In genomic region chr11:72564232-72564807, GRCm38 (mm10) we compare ENCODE assay signal across 9 mouse cellular contexts. TPM values are rescaled to one million over a fixed set of nuclear protein-coding genes. Genes with fewer than 3 reads are reported as not detected.
DNase-seq lines count a peak whose midpoint lies in the region; ATAC-seq and TF ChIP-seq lines count a peak whose summit lies in the region.
"Had no signal": no experiment of that assay in that cellular context is flagged by ENCODE, and none has a peak within 500 bp of the region (broad histone marks: within the 10 kb centered on the region; RNA-seq: fewer than 3 reads in every experiment).

No protein-coding gene starts in this region.

- peak; percentile 90 for TF ChIP-seq CTCF in lung, postnatal 0 days (IDR thresholded peaks at IDR 0.05)

- DNase-seq in heart, adult 18-20 months, result peak; percentile 35 to 67
- DNase-seq in heart, embryonic 10.5 days (ENCODE audit: low spot score), result no peak
- DNase-seq in ES-CJ7 (ENCODE audit: low read depth, low spot score), result peak; percentile 88
- DNase-seq in embryo, embryonic 11.5 days (ENCODE audit: low read depth, low spot score), result peak; percentile 57
- DNase-seq in hindbrain, embryonic 14.5 days (ENCODE audit: low spot score), result peak; percentile 87
- peak; percentile 79 for DNase-seq in lung, postnatal 0 days (ENCODE audit: low spot score)
- DNase-seq in retina, postnatal 7 days (ENCODE audit: low read depth, low spot score), result peak; percentile 49
- DNase-seq in frontal cortex, postnatal 10 days (ENCODE audit: low spot score in 2 of 2), result no peak
- DNase-seq: liver, embryonic 13.5 days had no signal

- no peaks in the 10 kb centered on the region for H3K36me3 ChIP-seq in heart, embryonic 10.5 days
- no peaks in the 10 kb centered on the region for H3K36me3 ChIP-seq in hindbrain, embryonic 14.5 days (replicated peaks; ENCODE audit: control insufficient read depth, insufficient read depth)
- no peaks in the 10 kb centered on the region for H3K36me3 ChIP-seq in lung, postnatal 0 days (ENCODE audit: insufficient read depth, low read length)
- H3K36me3 ChIP-seq: liver, embryonic 13.5 days had no signal

- no peak for ATAC-seq in hindbrain, embryonic 14.5 days (ENCODE audit: low FRiP score)
- peak; percentile 43; the same call in 1 of the 2 replicates for ATAC-seq in lung, postnatal 0 days

- H3K4me2 ChIP-seq in hindbrain, embryonic 14.5 days (replicated peaks), result no peak overlapping the region
- H3K4me2 ChIP-seq in lung, postnatal 0 days (replicated peaks; ENCODE audit: low read depth, low read length), result no peak overlapping the region
- H3K4me2 ChIP-seq: liver, embryonic 13.5 days had no signal

- peaks cover 14% of the 10 kb centered on the region for H3K27me3 ChIP-seq in heart, embryonic 10.5 days (ENCODE audit: insufficient read depth, poor library complexity, severe bottlenecking)
- no peaks in the 10 kb centered on the region for H3K27me3 ChIP-seq in hindbrain, embryonic 14.5 days (ENCODE audit: control insufficient read depth, insufficient read depth, low read length)
- H3K27me3 ChIP-seq in lung, postnatal 0 days (replicated peaks; ENCODE audit: insufficient read depth, low read length), result no peaks in the 10 kb centered on the region
- H3K27me3 ChIP-seq: liver, embryonic 13.5 days had no signal

- H3K9ac ChIP-seq in hindbrain, embryonic 14.5 days, result no peak overlapping the region
- H3K9ac ChIP-seq in lung, postnatal 0 days (replicated peaks; ENCODE audit: low read depth), result no peak overlapping the region
- H3K9ac ChIP-seq: liver, embryonic 13.5 days had no signal

- TF ChIP-seq EP300 in lung, postnatal 0 days (IDR thresholded peaks at IDR 0.05), result no peak

- peaks cover 6% of the 10 kb centered on the region; the same call in 1 of the 2 replicates for H3K4me1 ChIP-seq in heart, embryonic 10.5 days
- H3K4me1 ChIP-seq in hindbrain, embryonic 14.5 days (replicated peaks; ENCODE audit: control insufficient read depth, insufficient read depth, low read length), result no peaks in the 10 kb centered on the region
- no peaks in the 10 kb centered on the region for H3K4me1 ChIP-seq in lung, postnatal 0 days (ENCODE audit: insufficient read depth, low read depth, low read length)

- no peak overlapping the region for H3K27ac ChIP-seq in heart, embryonic 10.5 days
- no peak overlapping the region for H3K27ac ChIP-seq in hindbrain, embryonic 14.5 days
- H3K27ac ChIP-seq in lung, postnatal 0 days (ENCODE audit: low read length), result no peak overlapping the region
- H3K27ac ChIP-seq: liver, embryonic 13.5 days had no signal

- WGBS in heart, embryonic 10.5 days, result 24% methylated on average over 6 of the region's 6 CpGs
- WGBS in hindbrain, embryonic 14.5 days, result 24% methylated on average over 6 of the region's 6 CpGs
- 23% methylated on average over 6 of the region's 6 CpGs for WGBS in lung, postnatal 0 days

- H3K9me3 ChIP-seq in heart, embryonic 10.5 days, result no peaks in the 10 kb centered on the region
- no peaks in the 10 kb centered on the region for H3K9me3 ChIP-seq in hindbrain, embryonic 14.5 days (ENCODE audit: control insufficient read depth, low read length)
- H3K9me3 ChIP-seq in lung, postnatal 0 days (ENCODE audit: low read length), result no peaks in the 10 kb centered on the region
- H3K9me3 ChIP-seq: liver, embryonic 13.5 days had no signal

- H3K4me3 ChIP-seq in heart, embryonic 10.5 days, result no peak overlapping the region
- no peak overlapping the region for H3K4me3 ChIP-seq in hindbrain, embryonic 14.5 days (replicated peaks; ENCODE audit: low read length)
- no peak overlapping the region for H3K4me3 ChIP-seq in lung, postnatal 0 days (ENCODE audit: low read depth, low read length)
- H3K4me3 ChIP-seq: liver, embryonic 13.5 days had no signal

RNA-seq across cellular contexts. Expression of gene Spns3, which starts 14.0 kb away (rescaled TPM):
- total RNA-seq in heart, adult 18-20 months (2021), result not detected
- polyA plus RNA-seq in heart, embryonic 10.5 days (2016; fragmentation: Nextera tagmentation; extraction: Ambion mirVana), result 0.11 and 0.28 TPM in 2 replicates
- 0.11 and 0.23 TPM in 2 replicates for polyA plus RNA-seq in hindbrain, embryonic 14.5 days (2014; fragmentation: Nextera tagmentation; extraction: Ambion mirVana)
- polyA plus RNA-seq in lung, postnatal 0 days (2015; fragmentation: Nextera tagmentation; extraction: Ambion mirVana), result 0.06 and 0.12 TPM in 2 replicates

RNA-seq across cellular contexts. Expression of gene Ube2g1, which starts 42.8 kb away (rescaled TPM):
- 10 to 100 TPM; 49.6 to 54.7 TPM for total RNA-seq in heart, adult 18-20 months (2021)
- 61.6 and 70.1 TPM in 2 replicates for polyA plus RNA-seq in heart, embryonic 10.5 days (2016; fragmentation: Nextera tagmentation; extraction: Ambion mirVana)
- polyA plus RNA-seq in hindbrain, embryonic 14.5 days (2014; fragmentation: Nextera tagmentation; extraction: Ambion mirVana), result 92.9 and 102 TPM in 2 replicates
- polyA plus RNA-seq in lung, postnatal 0 days (2015; fragmentation: Nextera tagmentation; extraction: Ambion mirVana), result 44.9 and 48.4 TPM in 2 replicates

Comparison
In these comparisons a context has a peak if more than half of its experiments do, and no peak if none do; other contexts are left out.
1. DNase-seq: peak in heart, adult 18-20 months (2 of 2), ES-CJ7 (single experiment), embryo, embryonic 11.5 days (single experiment), hindbrain, embryonic 14.5 days (single experiment), lung, postnatal 0 days (single experiment) and retina, postnatal 7 days (single experiment); none in heart, embryonic 10.5 days (single experiment) and frontal cortex, postnatal 10 days (0 of 2).